Mouse (Mus musculus): ENCODE measurements at regions not wholly inside any gene's neighbourhood (a gene's known extent, or its start where the extent isn't known, plus 50 kb on each side); places are given as distances from the start of the nearest gene placed in this dataset.

- TF ChIP-seq CTCF (IDR thresholded peaks at IDR 0.05; ENCODE audit: borderline replicate concordance, insufficient read depth, low read length) (no peak), POLR2A (IDR thresholded peaks at IDR 0.05; ENCODE audit: low read depth, low read length) (no peak)
These were observed 230.4 kb downstream of the Lpin1 start for GRCm38 (mm10) chr12:16380346-16380745.
